Mouse (Mus musculus): ENCODE data around the gene Card11. TPM values are rescaled to one million over a fixed set of nuclear protein-coding genes. Genes with fewer than 3 reads are reported as not detected.

Card11 gene
- polyA plus RNA-seq, 1 experiment from 2014 or later: 0.07 TPM

- no peak overlapping the region for H3K27ac ChIP-seq
- no peak for ATAC-seq
- no peak overlapping the region for H3K4me3 ChIP-seq (replicated peaks)
- peaks cover 18% of the 10 kb centered on the region for H3K9me3 ChIP-seq
- no peak overlapping the region for H3K9ac ChIP-seq (replicated peaks)
- no peaks in the 10 kb centered on the region for H3K27me3 ChIP-seq
- no peaks in the 10 kb centered on the region for H3K36me3 ChIP-seq
- H3K4me2 ChIP-seq (replicated peaks): no peak overlapping the region
- H3K4me1 ChIP-seq (replicated peaks): no peaks in the 10 kb centered on the region
- WGBS: 67% methylated on average over 5 of the region's 5 CpGs
Measured at GRCm38 (mm10) chr5:141024435-141024834, 24.1 kb upstream of the Card11 start.

DNA sequence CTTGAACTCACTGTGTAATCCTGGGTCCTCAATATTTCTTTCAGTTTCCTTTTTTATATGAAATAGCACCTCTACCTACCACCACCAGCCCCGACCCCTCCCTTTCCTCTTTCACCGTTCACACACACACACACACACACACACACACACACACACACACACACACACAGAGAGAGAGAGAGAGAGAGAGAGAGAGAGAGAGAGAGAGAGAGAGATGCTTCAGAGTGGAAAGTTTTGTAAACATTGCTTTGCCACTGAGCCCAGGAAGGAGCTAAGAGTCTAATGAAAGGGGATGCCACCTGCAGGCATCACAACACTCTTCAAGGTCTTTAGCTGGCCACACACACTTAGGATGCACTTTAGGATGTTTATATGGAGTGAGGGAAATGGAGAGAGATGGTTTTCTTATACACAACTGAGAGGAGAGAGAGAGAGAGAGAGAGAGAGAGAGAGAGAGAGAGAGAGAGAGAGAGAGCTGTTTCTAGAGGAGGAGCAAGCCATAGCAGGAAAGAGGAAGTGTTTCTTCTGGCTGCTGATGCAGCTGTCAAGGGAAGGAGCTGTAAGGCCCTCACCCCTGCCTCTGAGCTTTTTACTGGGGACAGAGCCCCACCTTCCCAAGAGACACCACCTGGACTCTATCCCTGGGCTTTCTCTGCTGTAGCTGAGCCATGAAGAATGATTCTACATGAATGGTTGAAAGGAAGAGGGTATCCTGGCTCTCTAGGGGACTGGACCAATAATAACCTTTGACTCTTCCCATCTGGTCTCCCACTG is 17.7 kb upstream of the Card11 start:
- 89% methylated on average over 2 of the region's 2 CpGs for WGBS
- Histone ChIP-seq H3K9ac (replicated peaks) (no peak overlapping the region), H3K27ac (no peak overlapping the region), H3K4me1 (replicated peaks) (no peaks in the 10 kb centered on the region), H3K36me3 (no peaks in the 10 kb centered on the region), H3K4me2 (replicated peaks) (no peak overlapping the region), H3K4me3 (replicated peaks) (no peak overlapping the region), H3K9me3 (peaks cover 18% of the 10 kb centered on the region), H3K27me3 (no peaks in the 10 kb centered on the region)
- no peak for ATAC-seq

GRCm38 (mm10) chr5:141016082-141016481 is 15.7 kb upstream of the Card11 start:
- H3K4me3 ChIP-seq (replicated peaks): no peak overlapping the region
- ATAC-seq: no peak
- no peak overlapping the region for H3K27ac ChIP-seq
- no peak overlapping the region for H3K4me2 ChIP-seq (replicated peaks)
- no peaks in the 10 kb centered on the region for H3K27me3 ChIP-seq
- no peak overlapping the region for H3K9ac ChIP-seq (replicated peaks)
- whole genome bisulfite sequencing: 76% methylated on average over 1 of the region's 1 CpGs
- H3K36me3 ChIP-seq: no peaks in the 10 kb centered on the region
- H3K9me3 ChIP-seq: peaks cover 4% of the 10 kb centered on the region
- no peaks in the 10 kb centered on the region for H3K4me1 ChIP-seq (replicated peaks)

GRCm38 (mm10) chr5:141014216-141014615 is 13.8 kb upstream of the Card11 start:
- ATAC-seq: no peak
- H3K9me3 ChIP-seq: no peaks in the 10 kb centered on the region; the same call in 1 of the 2 replicates
- H3K36me3 ChIP-seq: no peaks in the 10 kb centered on the region
- no peak overlapping the region for H3K4me2 ChIP-seq (replicated peaks)
- no peaks in the 10 kb centered on the region for H3K4me1 ChIP-seq (replicated peaks)
- no peak overlapping the region for H3K9ac ChIP-seq (replicated peaks)
- H3K27ac ChIP-seq: no peak overlapping the region
- H3K4me3 ChIP-seq (replicated peaks): no peak overlapping the region
- no peaks in the 10 kb centered on the region for H3K27me3 ChIP-seq
- WGBS: 92% methylated on average over 6 of the region's 6 CpGs

DNA sequence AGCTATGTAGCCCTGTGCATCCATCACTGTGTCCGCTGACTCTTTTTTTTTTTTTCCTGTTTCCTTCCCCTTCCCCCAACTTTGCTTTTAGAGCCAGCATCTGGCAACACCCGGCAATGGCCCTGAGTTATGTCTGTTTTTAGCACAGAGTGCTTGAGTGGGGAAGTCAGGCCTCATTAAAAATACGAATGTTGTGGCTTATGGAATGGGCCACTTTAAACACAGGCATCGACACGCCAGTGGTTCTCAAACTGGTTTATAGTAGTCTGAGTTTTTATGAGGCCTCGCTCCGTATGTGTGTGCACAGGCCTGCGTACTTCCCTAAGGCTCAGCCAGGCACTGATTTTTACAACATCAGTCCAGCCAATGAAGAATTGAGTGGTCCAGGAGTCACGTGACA is 13.1 kb upstream of the Card11 start:
- no peak overlapping the region for H3K9ac ChIP-seq (replicated peaks)
- H3K4me2 ChIP-seq (replicated peaks): no peak overlapping the region
- H3K36me3 ChIP-seq: no peaks in the 10 kb centered on the region
- H3K27ac ChIP-seq: no peak overlapping the region
- 88% methylated on average over 9 of the region's 9 CpGs for WGBS
- ATAC-seq: no peak
- no peaks in the 10 kb centered on the region for H3K27me3 ChIP-seq
- no peaks in the 10 kb centered on the region for H3K4me1 ChIP-seq (replicated peaks)
- no peaks in the 10 kb centered on the region; the same call in 1 of the 2 replicates for H3K9me3 ChIP-seq
- no peak overlapping the region for H3K4me3 ChIP-seq (replicated peaks)

- Histone ChIP-seq H3K27me3 (no peaks in the 10 kb centered on the region), H3K4me1 (replicated peaks) (no peaks in the 10 kb centered on the region), H3K9ac (replicated peaks) (no peak overlapping the region), H3K27ac (no peak overlapping the region), H3K36me3 (no peaks in the 10 kb centered on the region), H3K4me3 (replicated peaks) (no peak overlapping the region), H3K4me2 (replicated peaks) (no peak overlapping the region), H3K9me3 (no peaks in the 10 kb centered on the region)
- 72% methylated on average over 5 of the region's 5 CpGs for WGBS
- no peak for ATAC-seq
Measured at GRCm38 (mm10) chr5:141005491-141005890, 5.1 kb upstream of the Card11 start.

DNA sequence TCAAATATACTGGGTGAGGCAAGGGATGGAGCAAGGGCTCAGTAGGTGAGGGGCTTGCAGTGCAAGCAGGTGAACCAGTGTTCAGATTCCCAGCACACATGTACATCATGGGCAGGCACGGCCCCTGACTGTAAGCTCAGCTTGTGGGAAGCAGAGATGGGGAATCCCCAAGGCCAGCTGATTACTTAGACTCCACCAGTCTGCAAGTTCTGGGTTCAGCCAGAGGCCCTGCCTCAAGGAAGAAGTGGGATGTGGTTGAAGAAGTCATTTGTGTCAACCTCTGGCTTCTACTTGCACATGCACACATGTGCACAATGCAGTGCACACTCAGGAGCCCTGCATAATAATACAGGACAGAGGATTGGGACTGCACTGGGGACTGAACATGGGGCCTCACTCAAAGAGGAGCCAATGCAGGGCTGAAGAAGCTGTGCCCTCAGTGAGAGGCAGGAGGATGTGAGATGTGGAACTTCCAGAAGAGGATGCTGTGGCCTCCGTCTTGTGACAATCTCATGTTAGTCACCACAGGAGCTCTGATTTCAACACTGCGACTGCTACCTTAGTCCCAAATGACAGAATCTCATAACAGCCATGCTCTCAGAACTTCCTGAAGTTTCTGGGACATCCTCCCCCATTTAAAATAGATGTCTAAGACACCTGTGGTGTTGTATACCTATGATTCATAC is 3.8 kb upstream of the Card11 start:
- ATAC-seq: no peak
- Histone ChIP-seq H3K36me3 (no peaks in the 10 kb centered on the region), H3K4me3 (replicated peaks) (no peak overlapping the region), H3K27me3 (no peaks in the 10 kb centered on the region), H3K9me3 (no peaks in the 10 kb centered on the region), H3K27ac (no peak overlapping the region), H3K4me2 (replicated peaks) (no peak overlapping the region), H3K4me1 (replicated peaks) (no peaks in the 10 kb centered on the region), H3K9ac (replicated peaks) (no peak overlapping the region)
- 93% methylated on average over 3 of the region's 3 CpGs for WGBS

DNA sequence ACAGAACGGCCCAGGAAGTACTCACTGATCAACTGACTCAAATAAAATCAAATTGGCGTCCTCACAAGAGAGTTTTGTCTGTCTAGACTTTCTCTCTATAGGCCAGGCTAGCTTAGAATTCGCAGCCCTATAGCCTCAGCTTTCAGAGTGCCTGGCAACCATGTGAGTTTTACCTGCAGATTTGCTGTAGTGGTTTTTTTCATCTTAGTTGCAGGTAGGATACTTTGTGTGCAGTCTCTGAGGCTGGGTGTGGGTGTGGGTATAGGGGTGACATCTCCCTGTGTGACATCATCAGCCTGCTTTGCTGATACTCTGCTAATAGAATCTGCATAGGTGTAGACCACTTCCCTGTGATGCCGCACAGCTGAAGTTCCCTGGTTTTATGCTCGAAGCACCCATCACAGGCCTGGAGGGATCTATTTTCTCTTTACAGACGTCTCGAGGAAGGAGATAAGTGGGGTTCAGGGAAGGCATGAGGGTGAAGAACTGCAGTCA is 1.2 kb downstream of the Card11 start:
- Histone ChIP-seq H3K9ac (replicated peaks) (no peak overlapping the region), H3K4me3 (replicated peaks) (no peak overlapping the region), H3K27ac (no peak overlapping the region), H3K4me1 (replicated peaks) (no peaks in the 10 kb centered on the region), H3K36me3 (no peaks in the 10 kb centered on the region), H3K27me3 (no peaks in the 10 kb centered on the region), H3K4me2 (replicated peaks) (no peak overlapping the region), H3K9me3 (no peaks in the 10 kb centered on the region)
- no peak for ATAC-seq
- 87% methylated on average over 7 of the region's 7 CpGs for WGBS

DNA sequence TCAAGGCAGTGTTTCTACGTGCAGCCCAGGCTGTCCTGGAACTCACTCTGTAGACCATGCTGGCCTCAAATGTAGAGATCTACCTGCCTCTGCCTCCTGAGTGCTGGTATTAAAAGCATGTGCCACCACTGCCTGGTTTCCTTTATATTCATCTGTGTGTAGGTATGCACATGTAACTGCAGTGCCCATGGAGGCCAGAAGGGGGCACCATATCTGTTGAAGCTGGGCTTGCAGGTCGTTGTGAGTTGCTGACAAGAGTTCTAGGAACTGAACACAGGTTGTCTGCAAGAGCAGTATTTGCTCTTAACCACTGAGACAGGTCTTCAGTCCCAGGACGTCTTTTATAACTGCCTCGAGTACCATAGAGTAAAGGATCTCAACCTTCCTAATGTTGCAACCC is 2.6 kb downstream of the Card11 start:
- no peaks in the 10 kb centered on the region for H3K4me1 ChIP-seq (replicated peaks)
- no peak overlapping the region for H3K4me3 ChIP-seq (replicated peaks)
- H3K27ac ChIP-seq: no peak overlapping the region
- 83% methylated on average over 4 of the region's 4 CpGs for WGBS
- no peaks in the 10 kb centered on the region for H3K36me3 ChIP-seq
- H3K4me2 ChIP-seq (replicated peaks): no peak overlapping the region
- H3K9me3 ChIP-seq: no peaks in the 10 kb centered on the region
- H3K9ac ChIP-seq (replicated peaks): no peak overlapping the region
- ATAC-seq: no peak
- no peaks in the 10 kb centered on the region for H3K27me3 ChIP-seq

- no peak overlapping the region for H3K4me3 ChIP-seq (replicated peaks)
- H3K27me3 ChIP-seq: no peaks in the 10 kb centered on the region
- no peak for ATAC-seq
- no peaks in the 10 kb centered on the region for H3K9me3 ChIP-seq
- WGBS: 73% methylated on average over 11 of the region's 11 CpGs
- H3K9ac ChIP-seq (replicated peaks): no peak overlapping the region
- no peaks in the 10 kb centered on the region for H3K4me1 ChIP-seq (replicated peaks)
- H3K4me2 ChIP-seq (replicated peaks): no peak overlapping the region
- no peak overlapping the region for H3K27ac ChIP-seq
- no peaks in the 10 kb centered on the region for H3K36me3 ChIP-seq
Measured at GRCm38 (mm10) chr5:140992093-140993070, 8.0 kb downstream of the Card11 start.

DNA sequence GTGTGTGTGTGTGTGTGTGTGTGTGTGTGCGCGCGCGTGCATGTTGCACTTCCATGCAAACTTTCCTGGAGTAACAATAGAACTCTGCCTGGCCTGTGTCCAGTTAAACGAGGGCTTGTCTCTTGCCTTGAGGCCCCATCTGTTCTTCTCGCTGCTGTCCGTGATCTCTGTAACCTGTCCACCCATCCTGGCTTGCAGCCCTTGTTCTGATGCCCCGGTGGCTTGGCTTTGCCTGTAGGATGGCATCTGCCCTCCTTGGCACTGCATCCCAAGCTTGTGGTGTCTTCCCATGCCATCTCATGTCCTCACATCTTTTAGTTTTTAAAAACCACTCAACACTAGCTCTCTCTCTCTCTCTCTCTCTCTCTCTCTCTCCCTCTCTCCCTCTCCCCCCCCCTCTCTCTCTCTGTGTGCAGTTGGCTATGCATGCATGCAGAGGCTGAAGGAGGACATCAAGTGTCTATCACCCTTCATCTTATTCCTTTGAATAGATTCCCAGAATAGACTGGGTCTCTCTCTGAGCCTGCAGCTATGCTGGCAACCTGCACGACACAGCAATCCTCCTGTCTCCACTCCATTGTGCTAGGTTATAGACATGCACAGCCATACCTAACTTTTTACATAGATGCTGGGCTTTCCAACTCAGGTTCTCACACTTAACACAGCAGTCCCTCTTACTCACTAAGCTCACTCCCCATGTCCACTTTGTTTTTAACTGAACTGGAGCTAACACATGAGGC is 14.9 kb downstream of the Card11 start:
- H3K4me2 ChIP-seq (replicated peaks): no peak overlapping the region
- no peak overlapping the region for H3K27ac ChIP-seq
- no peaks in the 10 kb centered on the region for H3K27me3 ChIP-seq
- WGBS: 92% methylated on average over 9 of the region's 9 CpGs
- H3K36me3 ChIP-seq: no peaks in the 10 kb centered on the region
- H3K4me1 ChIP-seq (replicated peaks): no peaks in the 10 kb centered on the region
- no peak for ATAC-seq
- no peak overlapping the region for H3K9ac ChIP-seq (replicated peaks)
- no peaks in the 10 kb centered on the region for H3K9me3 ChIP-seq
- H3K4me3 ChIP-seq (replicated peaks): no peak overlapping the region

Measured in midbrain, embryonic 13.5 days (tissue).